Mouse (Mus musculus) lung, postnatal 0 days (tissue): ENCODE data around the gene Rps6ka5. TPM values are rescaled to one million over a fixed set of nuclear protein-coding genes. Genes with fewer than 3 reads are reported as not detected.
A peak's percentile ranks its signal among the peaks of the same experiment; 100 is the strongest.

Experiments
- ATAC-seq: fragments of 200-750 bp; cut with Nextera tagmentation; 2 replicates; pipeline ENCODE4 v1.8.0; 2017; ENCODE audit warnings: moderate library complexity
- DNase-seq: peaks from one replicate; pipeline ENCODE4 v3.0.0-alpha.2; 2016; ENCODE audit warnings: low spot score
- H3K27ac ChIP-seq: fragments of 300-500 bp; sonication (generic); 2 replicates; pipeline ENCODE4 v1.5.1; 2014; ENCODE audit warnings: antibody characterized with exemption, mild to moderate bottlenecking, low read length, mixed read lengths
- H3K27me3 ChIP-seq: fragments of 300-500 bp; sonication (generic); replicated peaks from 2 replicates; pipeline ENCODE4 v1.6.1; 2014; ENCODE audit warnings: low read length, mixed read lengths; ENCODE audit not compliant: insufficient read depth
- H3K36me3 ChIP-seq: fragments of 300-500 bp; sonication (generic); 2 replicates; pipeline ENCODE4 v1.6.1; 2014; ENCODE audit warnings: low read length, mixed read lengths; ENCODE audit not compliant: insufficient read depth
- H3K4me1 ChIP-seq: fragments of 300-500 bp; sonication (generic); 2 replicates; pipeline ENCODE4 v1.6.1; 2014; ENCODE audit warnings: antibody characterized with exemption, low read depth, low read length, mixed read lengths; ENCODE audit not compliant: insufficient read depth
- H3K4me2 ChIP-seq: fragments of 300-500 bp; sonication (generic); replicated peaks from 2 replicates; pipeline ENCODE4 v1.6.1; 2014; ENCODE audit warnings: low read depth, mild to moderate bottlenecking, low read length, moderate library complexity, mixed read lengths
- H3K4me3 ChIP-seq: fragments of 300-500 bp; sonication (generic); 2 replicates; pipeline ENCODE4 v1.5.1; 2014; ENCODE audit warnings: low read depth, low read length
- H3K9ac ChIP-seq: fragments of 300-500 bp; sonication (generic); replicated peaks from 2 replicates; pipeline ENCODE4 v1.6.1; 2014; ENCODE audit warnings: low read depth, mild to moderate bottlenecking
- H3K9me3 ChIP-seq: fragments of 300-500 bp; sonication (generic); 2 replicates; pipeline ENCODE4 v1.6.1; 2016; ENCODE audit warnings: low read length, mixed read lengths
- CTCF ChIP-seq: IDR thresholded peaks from 2 replicates; pipeline ENCODE4 v1.5.1; 2016; ENCODE audit warnings: antibody characterized with exemption, mild to moderate bottlenecking
- EP300 ChIP-seq: IDR thresholded peaks from 2 replicates; pipeline ENCODE4 v1.6.1; 2016; ENCODE audit warnings: antibody characterized with exemption, mild to moderate bottlenecking, control low read depth
- WGBS: fragments of 180-500 bp; shearing (Covaris S2); extraction: QIAGEN DNeasy Blood & Tissue Kit; methylation state at CpG from one replicate; pipeline ENCODE4 v1.1.7; 2014; 5-methylcytosine and 5-hydroxymethylcytosine counted together
- polyA plus RNA-seq: library from polyadenylated mRNA; unstranded; fragments of >200 nt; fragmentation: Nextera tagmentation; extraction: Ambion mirVana; gene quantifications from 2 replicates; pipeline ENCODE4 v1.2.1, GENCODE M21; 2015

Gene Rps6ka5
- polyA plus RNA-seq, 1 experiment from 2014 or later = 2.3 TPM

DNA sequence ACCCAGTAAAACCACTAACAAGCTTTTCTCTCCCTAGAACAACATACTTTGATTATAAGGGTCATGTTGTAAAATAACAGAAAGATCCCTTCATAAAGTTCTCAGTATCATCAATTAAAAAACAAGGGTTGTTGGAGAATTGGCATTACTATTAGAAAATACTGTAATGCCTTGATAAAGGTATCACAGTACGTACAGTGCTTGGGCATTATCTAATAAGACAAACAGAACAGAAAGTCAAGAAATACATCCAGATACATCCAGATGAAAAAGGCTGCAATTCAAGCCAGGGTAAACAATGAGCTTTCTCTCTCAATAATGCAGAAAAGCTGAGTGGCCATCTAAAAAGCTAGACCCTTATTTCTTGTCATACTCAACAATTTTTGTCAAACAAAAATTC, 84.8 kb downstream of the Rps6ka5 start:
- Histone ChIP-seq H3K4me3 (no peak overlapping the region), H3K4me1 (no peaks in the 10 kb centered on the region), H3K4me2 (no peak overlapping the region), H3K36me3 (no peaks in the 10 kb centered on the region), H3K27ac (no peak overlapping the region), H3K27me3 (no peaks in the 10 kb centered on the region), H3K9me3 (no peaks in the 10 kb centered on the region), H3K9ac (no peak overlapping the region)
- DNase-seq (no peak), ATAC-seq (no peak)
- 61% methylated on average over 1 of the region's 1 CpGs for WGBS
- TF ChIP-seq EP300 (no peak), CTCF (no peak)

DNA sequence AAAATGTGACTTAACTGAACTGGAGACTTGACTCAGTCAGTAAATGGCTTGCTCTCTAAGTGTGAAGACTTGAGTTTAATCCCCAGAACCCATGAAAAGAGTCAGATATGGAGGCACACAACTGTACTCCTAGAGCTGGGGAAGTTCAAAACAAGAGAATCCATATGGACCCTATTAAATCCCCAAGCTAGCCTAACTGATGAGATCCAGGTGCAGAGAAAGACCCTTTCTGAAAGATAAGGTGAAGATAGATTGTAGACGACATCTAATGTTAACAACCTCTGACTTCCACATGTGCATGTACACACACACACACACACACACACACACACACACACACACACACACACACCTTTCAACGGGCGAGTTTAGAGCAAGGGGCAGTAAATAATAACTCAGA, 86.1 kb downstream of the Rps6ka5 start:
- 42% methylated on average over 3 of the region's 3 CpGs for WGBS
- TF ChIP-seq CTCF (no peak), EP300 (no peak)

DNA sequence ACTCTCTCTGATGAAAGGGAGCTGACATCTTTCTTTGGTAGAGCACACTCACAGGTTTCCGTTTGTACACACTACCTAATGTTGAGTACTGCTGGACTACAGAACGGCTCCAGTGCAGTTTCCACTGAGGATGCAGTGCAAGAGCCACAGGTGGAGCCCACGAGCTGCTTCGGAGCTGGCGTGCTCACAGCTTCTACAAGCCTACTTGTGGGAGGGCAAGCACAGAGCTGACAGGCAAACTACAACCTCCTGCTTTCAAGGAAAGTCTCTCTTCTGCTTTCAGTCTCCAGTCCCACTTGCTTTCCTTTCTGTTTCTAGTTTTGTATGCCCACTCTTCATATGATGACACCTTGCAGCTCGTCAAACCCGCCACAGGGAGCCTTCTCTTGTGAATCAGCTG, 87.1 kb downstream of the Rps6ka5 start:
- Histone ChIP-seq H3K27ac (no peak overlapping the region), H3K9me3 (no peaks in the 10 kb centered on the region), H3K27me3 (no peaks in the 10 kb centered on the region), H3K36me3 (no peaks in the 10 kb centered on the region), H3K4me2 (peak overlapping the region; percentile 19; the same call in 1 of the 2 replicates), H3K9ac (no peak overlapping the region), H3K4me3 (no peak overlapping the region), H3K4me1 (no peaks in the 10 kb centered on the region)
- ATAC-seq (peak; percentile 67), DNase-seq (peak; percentile 71)
- TF ChIP-seq EP300 (no peak), CTCF (peak; percentile 72)
- WGBS = 22% methylated on average over 7 of the region's 7 CpGs

More for the DNA sequence above, 86.1 kb downstream of the Rps6ka5 start:
- H3K9ac ChIP-seq = no peak overlapping the region
- no peak overlapping the region for H3K4me3 ChIP-seq
- H3K27ac ChIP-seq = no peak overlapping the region
- no peak for ATAC-seq
- no peak for DNase-seq
- no peaks in the 10 kb centered on the region for H3K9me3 ChIP-seq
- H3K36me3 ChIP-seq = no peaks in the 10 kb centered on the region
- no peaks in the 10 kb centered on the region for H3K27me3 ChIP-seq
- no peaks in the 10 kb centered on the region for H3K4me1 ChIP-seq
- no peak overlapping the region for H3K4me2 ChIP-seq

DNA sequence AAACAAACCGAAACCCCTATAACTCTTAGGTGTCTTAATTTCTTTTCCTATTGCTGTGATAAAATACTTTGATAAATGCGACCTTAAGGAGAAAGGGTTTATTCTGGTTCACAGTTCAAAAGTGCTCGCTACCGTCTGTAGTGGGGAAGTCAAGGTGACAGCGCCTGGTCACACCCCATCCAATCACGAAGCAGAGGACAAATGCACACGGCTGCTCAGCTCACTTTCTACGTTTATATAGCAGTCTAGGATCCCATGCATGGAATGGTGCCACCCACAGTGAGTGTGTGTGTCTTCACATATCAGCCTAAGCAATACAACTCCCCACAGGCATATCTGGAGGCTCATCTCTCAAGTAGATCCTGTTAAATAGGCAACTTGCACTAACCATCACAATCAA, 88.9 kb downstream of the Rps6ka5 start:
- Histone ChIP-seq H3K4me1 (no peaks in the 10 kb centered on the region), H3K27ac (no peak overlapping the region), H3K4me2 (no peak overlapping the region), H3K9ac (no peak overlapping the region), H3K9me3 (no peaks in the 10 kb centered on the region), H3K27me3 (no peaks in the 10 kb centered on the region), H3K4me3 (no peak overlapping the region), H3K36me3 (no peaks in the 10 kb centered on the region)
- DNase-seq (no peak), ATAC-seq (no peak)
- TF ChIP-seq EP300 (no peak), CTCF (no peak)
- WGBS = 84% methylated on average over 8 of the region's 8 CpGs

DNA sequence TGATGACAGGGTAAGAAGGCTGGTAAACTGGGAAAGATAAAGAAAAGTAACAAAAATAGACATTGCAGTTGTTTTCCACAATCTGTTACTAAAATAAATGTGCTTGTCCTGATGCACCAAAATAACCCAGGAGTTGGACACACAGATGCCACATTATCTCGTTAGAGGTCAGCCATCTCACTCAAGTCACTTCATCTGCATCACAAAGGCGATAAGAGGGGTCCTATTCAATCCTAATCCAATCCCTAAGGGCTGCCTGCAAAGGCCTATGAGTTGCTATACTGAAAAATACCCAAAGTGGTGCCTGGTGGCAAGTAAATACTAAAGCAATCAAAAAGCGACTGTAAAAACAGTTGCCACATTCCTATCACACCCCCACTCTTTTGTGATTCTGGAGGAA, 90.0 kb downstream of the Rps6ka5 start:
- no peak overlapping the region for H3K4me3 ChIP-seq
- TF ChIP-seq CTCF (no peak), EP300 (no peak)
- no peak for DNase-seq
- no peaks in the 10 kb centered on the region for H3K9me3 ChIP-seq
- WGBS = 56% methylated on average over 3 of the region's 3 CpGs
- no peaks in the 10 kb centered on the region for H3K27me3 ChIP-seq
- no peak for ATAC-seq
- H3K27ac ChIP-seq = no peak overlapping the region
- no peaks in the 10 kb centered on the region for H3K36me3 ChIP-seq
- no peak overlapping the region for H3K9ac ChIP-seq
- H3K4me1 ChIP-seq = no peaks in the 10 kb centered on the region
- H3K4me2 ChIP-seq = no peak overlapping the region

DNA sequence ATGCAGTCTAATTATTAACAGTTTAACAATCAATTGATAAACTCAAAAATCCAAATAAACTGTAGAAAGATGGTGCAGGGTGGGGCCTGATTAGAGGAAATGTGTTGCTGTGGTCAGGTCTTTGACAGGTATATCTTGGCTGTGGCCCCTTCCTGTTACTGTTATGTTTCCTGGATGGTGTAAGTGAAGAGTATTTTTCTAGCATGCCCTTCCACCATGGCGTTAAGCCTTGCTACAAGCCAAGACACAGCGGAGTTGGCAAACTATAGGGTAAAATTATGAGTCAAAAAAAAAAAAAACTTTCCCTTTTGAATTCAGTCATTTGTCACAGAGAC, 90.5 kb downstream of the Rps6ka5 start:
- WGBS = 72% methylated on average over 2 of the region's 2 CpGs

More for the DNA sequence above, 90.5 kb downstream of the Rps6ka5 start:
- Histone ChIP-seq H3K27ac (no peak overlapping the region), H3K36me3 (no peaks in the 10 kb centered on the region), H3K4me2 (no peak overlapping the region), H3K27me3 (no peaks in the 10 kb centered on the region), H3K4me1 (no peaks in the 10 kb centered on the region), H3K9me3 (no peaks in the 10 kb centered on the region), H3K9ac (no peak overlapping the region), H3K4me3 (no peak overlapping the region)
- ATAC-seq (no peak), DNase-seq (no peak)
- TF ChIP-seq EP300 (no peak), CTCF (no peak)
